Mouse (Mus musculus) CH12.LX (cell line): ENCODE data around the gene Hic2. TPM values are rescaled to one million over a fixed set of nuclear protein-coding genes. Genes with fewer than 3 reads are reported as not detected.

Experiments used
- DNase-seq: peaks from one replicate; pipeline ENCODE4 v3.0.0-alpha.2; 2013; ENCODE audit errors: extremely low read depth
- H3K27ac ChIP-seq: 2 replicates; pipeline ENCODE4 v1.5.1; 2012; ENCODE audit warnings: low read depth, mild to moderate bottlenecking, control low read depth, moderate library complexity; ENCODE audit not compliant: insufficient read depth
- H3K27me3 ChIP-seq: replicated peaks from 2 replicates; pipeline ENCODE3; 2012; ENCODE audit warnings: inconsistent platforms
- H3K36me3 ChIP-seq, 2 experiments: replicated peaks in 1 of 2; 2 replicates each; pipeline versions ENCODE3 to v1.6.1; 2012; ENCODE audit warnings: inconsistent platforms in 1 of 2, low read length in 1 of 2, mild to moderate bottlenecking in 1 of 2, mixed read lengths in 1 of 2, moderate library complexity in 1 of 2; ENCODE audit not compliant: control insufficient read depth in 1 of 2, insufficient read depth in 1 of 2
- H3K4me1 ChIP-seq, 2 experiments: 2 replicates each; pipeline ENCODE4 v1.6.1; 2012; ENCODE audit warnings: inconsistent platforms in 1 of 2, moderate library complexity in 1 of 2; ENCODE audit not compliant: insufficient read depth in 2 of 2, control insufficient read depth in 1 of 2
- H3K4me2 ChIP-seq: 2 replicates; pipeline ENCODE4 v1.6.1; 2012; ENCODE audit warnings: low read depth, mild to moderate bottlenecking, control low read depth; ENCODE audit not compliant: poor library complexity, insufficient read depth, severe bottlenecking
- H3K4me3 ChIP-seq, 3 experiments: fragments of 150-350 bp in 1 of 3; sonication (generic) in 1 of 3; replicated peaks in 1 of 3; 2 replicates each; pipeline versions ENCODE3 to v1.5.1; 2011 to 2012; ENCODE audit warnings: low read depth in 2 of 3, low read length in 2 of 3, mild to moderate bottlenecking in 2 of 3, moderate library complexity in 2 of 3, control low read depth in 1 of 3, improper control_type of control experiment in 1 of 3, inconsistent platforms in 1 of 3, mixed read lengths in 1 of 3; ENCODE audit not compliant: poor library complexity in 1 of 3
- H3K79me2 ChIP-seq: replicated peaks from 2 replicates; pipeline ENCODE4 v1.6.1; 2012; ENCODE audit warnings: mild to moderate bottlenecking, moderate library complexity; ENCODE audit not compliant: control insufficient read depth, poor library complexity, insufficient read depth, severe bottlenecking; ENCODE audit errors: extremely low read depth
- H3K9ac ChIP-seq: 2 replicates; pipeline ENCODE4 v1.6.1; 2012; ENCODE audit warnings: low read depth, mild to moderate bottlenecking, control low read depth, moderate library complexity; ENCODE audit not compliant: insufficient read depth
- H3K9me3 ChIP-seq: replicated peaks from 2 replicates; pipeline ENCODE3; 2012; ENCODE audit warnings: low read length, inconsistent platforms, mixed read lengths
- BHLHE40 ChIP-seq: IDR thresholded peaks from 2 replicates; pipeline ENCODE4 v1.6.1; 2011; ENCODE audit warnings: mild to moderate bottlenecking, low read depth, low read length, improper control_type of control experiment
- CTCF ChIP-seq, 2 experiments: IDR thresholded peaks in 1 of 2; conservative IDR thresholded peaks in 1 of 2; 2 replicates each; pipeline ENCODE4 v1.5.1; 2011 to 2012; ENCODE audit warnings: low read depth in 2 of 2, low read length in 2 of 2, improper control_type of control experiment in 1 of 2, inconsistent platforms in 1 of 2, mild to moderate bottlenecking in 1 of 2, moderate library complexity in 1 of 2
- ELF1 ChIP-seq: IDR thresholded peaks from 2 replicates; pipeline ENCODE4 v1.6.1; 2014; ENCODE audit warnings: low read depth, mild to moderate bottlenecking, inconsistent platforms, low read length, improper control_type of control experiment
- ETS1 ChIP-seq: conservative IDR thresholded peaks from 2 replicates; pipeline ENCODE4 v1.6.1; 2012; ENCODE audit warnings: low read depth, mild to moderate bottlenecking, inconsistent platforms, low read length, improper control_type of control experiment, moderate library complexity
- GABPA ChIP-seq: IDR thresholded peaks from 2 replicates; pipeline ENCODE4 v1.6.1; 2012; ENCODE audit warnings: low read depth, low read length, improper control_type of control experiment, inconsistent platforms; ENCODE audit not compliant: insufficient replicate concordance
- HCFC1 ChIP-seq: IDR thresholded peaks from 2 replicates; pipeline ENCODE4 v1.6.1; 2012; ENCODE audit warnings: low read depth, mild to moderate bottlenecking, inconsistent platforms, low read length, improper control_type of control experiment
- JUN ChIP-seq: IDR thresholded peaks from 2 replicates; pipeline ENCODE4 v1.6.1; 2011; ENCODE audit warnings: low read depth, mild to moderate bottlenecking, low read length, improper control_type of control experiment, moderate library complexity; ENCODE audit not compliant: insufficient read depth
- JUND ChIP-seq: conservative IDR thresholded peaks from 2 replicates; pipeline ENCODE4 v1.6.1; 2011; ENCODE audit warnings: low read depth, low read length, improper control_type of control experiment
- MAX ChIP-seq: IDR thresholded peaks from 2 replicates; pipeline ENCODE4 v1.6.1; 2011; ENCODE audit warnings: low read length, improper control_type of control experiment
- MAZ ChIP-seq: IDR thresholded peaks from 2 replicates; pipeline ENCODE4 v1.6.1; 2012; ENCODE audit warnings: low read depth, mild to moderate bottlenecking, inconsistent platforms, low read length, improper control_type of control experiment, moderate library complexity
- MXI1 ChIP-seq: IDR thresholded peaks from 2 replicates; pipeline ENCODE4 v1.6.1; 2011; ENCODE audit warnings: mild to moderate bottlenecking, low read depth, low read length, improper control_type of control experiment
- MYC ChIP-seq: IDR thresholded peaks from 2 replicates; pipeline ENCODE4 v1.6.1; 2011; ENCODE audit warnings: low read depth, mild to moderate bottlenecking, improper control_type of control experiment, low read length
- NRF1 ChIP-seq: IDR thresholded peaks from 2 replicates; pipeline ENCODE4 v1.6.1; 2014; ENCODE audit warnings: low read depth, mild to moderate bottlenecking, inconsistent platforms, low read length, improper control_type of control experiment, moderate library complexity
- PAX5 ChIP-seq: IDR thresholded peaks from 2 replicates; pipeline ENCODE4 v1.6.1; 2012; ENCODE audit warnings: low read length, inconsistent platforms, mixed read lengths
- POLR2A ChIP-seq: IDR thresholded peaks from 2 replicates; pipeline ENCODE4 v1.6.1; 2011; ENCODE audit warnings: low read depth, mild to moderate bottlenecking, improper control_type of control experiment, low read length
- POLR2AphosphoS2 ChIP-seq: IDR thresholded peaks from 2 replicates; pipeline ENCODE4 v1.6.1; 2011; ENCODE audit warnings: low read depth, low read length, improper control_type of control experiment
- RAD21 ChIP-seq: IDR thresholded peaks from 2 replicates; pipeline ENCODE4 v1.6.1; 2011; ENCODE audit warnings: low read depth, mild to moderate bottlenecking, low read length, improper control_type of control experiment, moderate library complexity
- RCOR1 ChIP-seq: conservative IDR thresholded peaks from 2 replicates; pipeline ENCODE4 v1.6.1; 2012; ENCODE audit warnings: low read depth, mild to moderate bottlenecking, inconsistent platforms, low read length, improper control_type of control experiment
- SMC3 ChIP-seq: IDR thresholded peaks from 2 replicates; pipeline ENCODE4 v1.6.1; 2011; ENCODE audit warnings: low read depth, low read length, improper control_type of control experiment
- TBP ChIP-seq: conservative IDR thresholded peaks from 2 replicates; pipeline ENCODE4 v1.6.1; 2011; ENCODE audit warnings: low read depth, low read length, improper control_type of control experiment
- USF1 ChIP-seq: IDR thresholded peaks from 2 replicates; pipeline ENCODE4 v1.6.1; 2014; ENCODE audit warnings: low read depth, mild to moderate bottlenecking, inconsistent platforms, low read length, improper control_type of control experiment
- USF2 ChIP-seq: conservative IDR thresholded peaks from 2 replicates; pipeline ENCODE4 v1.6.1; 2011; ENCODE audit warnings: low read depth, low read length, improper control_type of control experiment
- ZC3H11A ChIP-seq: IDR thresholded peaks from 2 replicates; pipeline ENCODE4 v1.6.1; 2012; ENCODE audit warnings: low read depth, mild to moderate bottlenecking, inconsistent platforms, low read length, improper control_type of control experiment
- dilution Hi-C: fragments of 300-500 bp; cut with MboI; formaldehyde crosslinking; loops from 2 replicates; pipeline ENCODE4 v1.14.3; 2020; ENCODE audit warnings: low sequenced_read_pairs; ENCODE audit not compliant: extremely low pct_unique_long_range_greater_than_20kb, extremely low pct_ligation_motif_present
- in situ Hi-C: fragments of 300-500 bp; cut with MboI; formaldehyde crosslinking; loops from 3 replicates; pipeline ENCODE4 v1.14.3; 2019; ENCODE audit warnings: low sequenced_read_pairs, low pct_ligation_motif_present, low pct_unique_long_range_greater_than_20kb, mixed read lengths
- polyA plus RNA-seq: library from polyadenylated mRNA; unstranded; fragments of >175 nt; gene quantifications from 2 replicates; pipeline ENCODE4 v1.2.1, GENCODE M21; 2012; ENCODE audit warnings: low read depth; ENCODE audit not compliant: insufficient read length
- total RNA-seq, 2 experiments: library from RNA; depleted of rRNA; stranded (reverse); fragments of 300-350 nt in 1 of 2; fragments of >200 nt in 1 of 2; gene quantifications; 2 replicates each; pipeline ENCODE4 v1.2.3; 2012 to 2014

Gene Hic2
- total and polyA plus RNA-seq, 3 experiments = 6.2 to 9.6 (median 8.1) TPM

DNA sequence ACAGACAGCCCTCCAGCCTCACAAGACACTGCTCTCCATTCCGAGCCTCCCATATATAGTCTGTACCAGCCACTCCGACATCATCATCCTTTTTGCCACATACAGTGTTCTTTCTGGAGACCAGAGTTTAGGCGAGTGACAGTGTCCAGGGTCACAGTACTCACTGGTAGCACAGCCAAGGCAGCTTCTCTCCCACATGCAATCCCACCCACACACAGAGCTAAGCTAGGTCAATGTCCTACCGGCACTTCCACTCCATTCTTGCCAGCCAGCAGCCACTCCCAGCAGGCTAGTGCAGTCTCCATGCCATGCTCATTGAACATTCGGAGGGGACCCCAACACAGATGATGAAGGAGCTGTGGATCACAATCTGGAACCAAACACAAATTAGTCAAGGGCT is 74.1 kb downstream of the Hic2 start:
- H3K4me2 ChIP-seq = no peak overlapping the region
- TF ChIP-seq POLR2AphosphoS2 (no peak), POLR2A (no peak), JUN (no peak), JUND (no peak)
- no peak overlapping the region for H3K4me3 ChIP-seq
- H3K9ac ChIP-seq = no peak overlapping the region
- dilution Hi-C loops = no loop called here
- H3K79me2 ChIP-seq = no peaks in the 10 kb centered on the region
- no peaks in the 10 kb centered on the region for H3K27me3 ChIP-seq
- in situ Hi-C loops = no loop called here
- peaks cover 17 to 26% of the 10 kb centered on the region in 2 experiments for H3K4me1 ChIP-seq
- H3K9me3 ChIP-seq = peaks cover under 1% of the 10 kb centered on the region
- peaks cover 53 to 87% of the 10 kb centered on the region in 2 experiments for H3K36me3 ChIP-seq
- no peak overlapping the region for H3K27ac ChIP-seq
- DNase-seq = no peak

DNA sequence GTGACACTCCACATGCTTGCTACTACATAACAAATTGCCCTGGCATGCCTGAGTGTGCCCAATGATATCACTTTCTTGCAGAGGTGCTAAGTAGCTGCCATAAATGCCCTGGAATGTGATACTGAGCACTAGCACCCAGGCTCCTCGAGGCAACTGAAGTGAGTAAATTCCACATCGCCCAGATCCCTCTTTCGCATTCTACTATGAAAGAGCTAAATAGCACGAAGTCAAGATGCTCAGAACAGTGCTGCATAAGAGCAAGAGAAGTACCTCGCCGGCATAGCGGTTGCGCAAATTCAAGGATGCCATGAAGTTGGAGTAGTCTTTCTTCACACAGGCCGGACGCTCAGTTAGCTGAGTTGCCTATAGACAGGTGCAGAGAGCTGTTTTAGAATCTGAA is 75.7 kb downstream of the Hic2 start:
- no peak overlapping the region for H3K9ac ChIP-seq
- H3K36me3 ChIP-seq = peaks cover 54 to 87% of the 10 kb centered on the region in 2 experiments
- H3K9me3 ChIP-seq = peaks cover 5% of the 10 kb centered on the region
- no peaks in the 10 kb centered on the region for H3K79me2 ChIP-seq
- in situ Hi-C loops = no loop called here
- peaks cover 2 to 11% of the 10 kb centered on the region in 2 experiments; a peak in 3 of 4 replicates for H3K4me1 ChIP-seq
- TF ChIP-seq ZC3H11A = no peak
- TF ChIP-seq PAX5 = no peak
- no peak for TF ChIP-seq RAD21
- no peak for TF ChIP-seq MYC
- no peak for TF ChIP-seq SMC3
- TF ChIP-seq MXI1 = no peak
- no peak for TF ChIP-seq POLR2AphosphoS2
- no peak for TF ChIP-seq CTCF (conservative IDR thresholded peaks at IDR 0.05 in 1 of 2, IDR thresholded peaks at IDR 0.05 in 1 of 2; ENCODE audit: low read depth in 2 of 2, low read length in 2 of 2)
- TF ChIP-seq, all 38 proteins: peak for 0
- dilution Hi-C loops = no loop called here
- Histone ChIP-seq H3K4me2 (no peak overlapping the region), H3K27ac (no peak overlapping the region), H3K4me3 (no peak overlapping the region), H3K27me3 (no peaks in the 10 kb centered on the region)
- no peak for DNase-seq

DNA sequence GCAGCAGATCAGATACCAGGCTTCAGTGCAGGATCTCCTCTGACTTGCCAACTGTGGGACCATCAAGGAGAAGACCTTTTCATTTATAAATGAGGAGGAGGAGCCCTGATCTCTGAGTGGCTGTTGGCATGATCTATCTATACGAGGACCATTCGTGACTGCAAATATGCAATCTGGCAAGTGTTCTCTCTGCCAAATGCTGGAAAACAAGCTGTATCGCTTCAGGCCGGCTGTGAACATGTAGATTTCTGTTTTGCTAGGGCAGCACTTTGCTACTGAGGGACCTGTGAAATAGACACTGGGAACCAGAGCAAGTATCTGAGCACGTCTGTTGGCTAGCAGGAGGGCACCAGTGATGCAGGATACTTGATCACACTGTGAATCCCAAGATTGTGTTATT is 79.2 kb downstream of the Hic2 start:
- TF ChIP-seq TBP (no peak), USF2 (no peak), RCOR1 (no peak), JUND (no peak), ELF1 (no peak), GABPA (no peak), HCFC1 (no peak), NRF1 (no peak), USF1 (no peak), BHLHE40 (no peak), MAZ (no peak), POLR2AphosphoS2 (no peak), MAX (no peak), ETS1 (no peak), PAX5 (no peak)
- no peak for DNase-seq
- in situ Hi-C loops = no loop called here
- Histone ChIP-seq H3K79me2 (no peaks in the 10 kb centered on the region), H3K27me3 (no peaks in the 10 kb centered on the region), H3K27ac (no peak overlapping the region), H3K36me3 (peaks cover 57 to 90% of the 10 kb centered on the region in 2 experiments), H3K9ac (no peak overlapping the region), H3K4me1 (no peaks in the 10 kb centered on the region), H3K4me2 (no peak overlapping the region), H3K9me3 (peaks cover 5% of the 10 kb centered on the region), H3K4me3 (no peak overlapping the region)
- dilution Hi-C loops = no loop called here
